Mouse (Mus musculus) cerebral cortex, adult 2 months (tissue): ENCODE results near the gene Ptgs1.

ENCODE experiments used
- WGBS: fragments of 180-500 bp; shearing (Covaris S2); methylation state at CpG from one replicate; pipeline ENCODE4 v1.1.7; 2018; 5-methylcytosine and 5-hydroxymethylcytosine counted together

Ptgs1 gene

DNA sequence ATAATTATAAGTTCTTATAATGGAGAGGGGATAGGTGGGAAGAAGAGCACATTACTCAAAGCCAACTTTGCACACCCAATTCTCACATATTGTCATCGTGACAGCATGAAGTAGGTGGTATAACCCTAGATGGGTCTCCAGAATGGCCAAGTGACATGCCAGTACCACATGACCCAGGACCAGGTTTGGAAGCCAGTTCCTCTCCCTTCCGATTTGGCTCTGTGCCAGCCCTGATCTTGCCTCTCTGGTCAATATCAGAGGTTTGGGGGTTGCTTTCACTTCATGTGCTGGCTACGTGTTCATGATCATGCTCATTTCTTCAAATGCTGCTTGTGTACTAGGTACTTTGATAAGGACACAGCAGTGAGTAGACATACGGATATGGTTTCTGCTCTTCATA, 22.3 kb downstream of the Ptgs1 start:
- 95% methylated on average over 4 of the region's 4 CpGs for WGBS

- WGBS: 72% methylated on average over 2 of the region's 2 CpGs
Measured at GRCm38 (mm10) chr2:36254445-36254844, 24.2 kb downstream of the Ptgs1 start.

DNA sequence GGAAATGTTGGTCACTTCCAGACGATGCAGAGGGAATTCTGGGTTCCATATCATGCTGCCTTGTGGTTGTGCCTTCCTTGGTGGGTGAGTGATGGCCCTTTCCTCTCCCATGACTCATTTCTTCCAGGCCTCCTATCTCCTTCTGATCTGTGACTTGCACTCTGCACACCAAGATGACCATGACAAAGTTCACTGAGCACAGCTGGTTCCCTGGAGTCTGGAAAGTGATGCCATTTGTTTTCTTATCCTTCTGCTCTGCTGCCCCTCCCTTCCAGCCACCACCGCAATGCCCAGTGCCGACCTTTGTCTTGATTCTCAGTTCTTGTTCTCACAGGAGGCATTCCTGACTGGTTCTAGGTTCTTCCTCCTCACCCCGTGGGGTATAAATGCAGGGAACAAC, 29.2 kb downstream of the Ptgs1 start:
- WGBS: 73% methylated on average over 4 of the region's 4 CpGs

GRCm38 (mm10) chr2:36259798-36260540, 29.7 kb downstream of the Ptgs1 start:
- WGBS: 87% methylated on average over 6 of the region's 6 CpGs

GRCm38 (mm10) chr2:36262025-36262424, 31.8 kb downstream of the Ptgs1 start:
- WGBS: 69% methylated on average over 4 of the region's 4 CpGs

- 54% methylated on average over 3 of the region's 3 CpGs for WGBS
Measured at GRCm38 (mm10) chr2:36269458-36269857, 39.2 kb downstream of the Ptgs1 start.

DNA sequence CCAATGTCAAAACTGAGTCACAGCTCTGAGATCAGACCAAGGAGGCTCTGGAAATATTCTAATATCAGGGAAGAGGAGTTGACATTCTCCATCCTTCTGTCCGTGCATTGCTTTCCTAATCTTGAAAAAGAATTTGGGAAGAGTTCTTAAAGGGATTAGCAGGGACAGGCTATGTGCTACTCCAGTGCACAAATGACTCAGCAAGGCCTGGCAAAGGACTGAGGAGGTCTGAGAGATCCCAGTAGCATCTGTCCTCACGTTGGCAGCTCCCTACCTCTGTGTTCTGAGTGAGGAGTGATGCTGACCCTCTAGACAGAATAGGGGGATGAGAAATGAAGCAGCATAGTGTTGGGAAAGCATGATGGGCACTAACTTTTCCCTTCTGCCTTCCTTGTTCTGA, 40.0 kb downstream of the Ptgs1 start:
- WGBS: 58% methylated on average over 2 of the region's 2 CpGs

DNA sequence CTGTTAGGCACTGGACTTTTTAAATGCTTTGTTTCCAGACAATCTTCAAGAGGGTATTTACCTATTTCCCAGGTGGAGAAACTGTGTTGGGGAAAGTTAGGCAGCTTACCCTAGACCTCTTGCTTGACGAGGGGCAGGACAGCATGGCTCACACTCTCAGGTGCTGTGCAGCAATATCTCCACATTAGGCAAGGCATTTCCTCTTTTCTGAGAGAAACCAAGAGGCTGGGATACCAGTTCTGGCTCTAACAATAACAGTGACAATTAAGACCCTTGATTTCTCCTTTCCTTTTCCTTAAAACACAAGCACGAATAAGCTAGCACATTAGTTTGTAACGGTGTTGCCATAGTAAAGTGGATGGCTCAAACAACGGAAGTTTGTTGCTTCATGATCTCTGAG, 40.9 kb downstream of the Ptgs1 start:
- 77% methylated on average over 4 of the region's 4 CpGs for WGBS

DNA sequence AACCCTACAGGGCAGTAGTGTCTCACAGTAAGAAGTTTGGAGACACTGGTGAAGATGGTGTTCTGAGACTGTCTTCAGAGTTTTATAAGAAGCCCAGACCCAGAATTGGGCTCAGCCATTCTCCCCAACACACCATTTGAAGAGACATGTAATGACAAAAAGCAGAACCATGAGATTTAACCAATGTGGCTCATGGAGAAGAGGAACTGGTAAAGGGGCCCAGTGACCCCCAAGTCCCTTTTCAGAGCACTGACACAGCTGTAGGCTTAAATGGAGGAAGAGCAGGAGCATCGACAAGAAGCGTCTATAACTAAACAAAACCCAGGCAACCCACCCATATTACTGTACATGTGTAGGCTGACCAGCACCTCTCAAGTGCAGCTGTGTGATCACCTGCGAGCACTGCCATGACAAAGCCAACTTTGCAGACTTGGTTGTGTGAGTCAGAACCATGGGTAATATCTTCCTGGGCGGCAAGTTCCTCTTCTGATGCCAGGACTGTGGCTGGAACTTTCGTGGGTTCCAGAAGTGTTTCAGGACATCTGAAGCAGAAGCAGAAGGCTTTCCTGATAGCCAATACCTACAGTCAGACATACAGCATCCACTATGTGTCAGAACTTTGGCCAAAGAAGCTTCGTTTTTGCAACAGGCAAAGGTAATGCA, 42.2 kb downstream of the Ptgs1 start:
- 81% methylated on average over 6 of the region's 6 CpGs for WGBS

- WGBS: 29% methylated on average over 4 of the region's 4 CpGs
Measured at GRCm38 (mm10) chr2:36276454-36276853, 46.2 kb downstream of the Ptgs1 start.

DNA sequence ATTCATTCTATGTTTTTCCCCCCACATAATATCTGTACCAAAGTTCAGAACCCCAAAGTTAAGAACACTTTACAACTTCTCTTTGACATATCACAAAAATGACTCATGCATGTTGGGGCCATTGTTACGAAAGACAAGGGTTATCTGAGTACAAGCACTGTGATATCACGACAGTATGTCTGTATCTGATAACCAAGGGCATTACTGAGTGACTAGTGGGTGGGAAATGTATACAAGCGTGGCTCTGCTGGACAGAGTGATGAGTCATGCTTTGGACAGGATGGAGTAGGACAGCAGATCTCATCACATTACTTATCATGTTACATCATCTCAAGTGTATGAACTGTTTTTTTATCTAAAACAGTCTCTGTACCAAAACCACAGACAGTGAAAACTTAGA, 48.5 kb downstream of the Ptgs1 start:
- 66% methylated on average over 3 of the region's 3 CpGs for WGBS

DNA sequence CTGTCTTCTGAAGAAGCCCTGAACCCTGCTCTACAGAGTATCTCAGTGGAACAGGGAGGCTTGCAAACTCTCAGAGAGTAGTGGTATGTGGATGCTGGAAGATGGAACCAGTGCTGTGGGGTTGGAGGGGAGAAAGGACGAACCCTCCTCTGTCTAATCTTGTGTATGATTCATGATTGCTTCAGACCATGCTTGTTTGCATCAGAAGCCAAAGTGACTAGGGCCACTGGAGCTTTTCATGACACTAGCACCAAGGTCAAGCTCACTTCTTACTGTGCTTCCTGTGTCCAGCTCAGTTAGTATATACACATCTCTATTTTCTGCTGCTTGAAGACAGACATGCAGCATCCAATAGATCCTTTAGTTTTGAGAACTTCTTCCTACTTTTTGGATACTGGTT, 50.9 kb downstream of the Ptgs1 start:
- 83% methylated on average over 1 of the region's 1 CpGs for WGBS

DNA sequence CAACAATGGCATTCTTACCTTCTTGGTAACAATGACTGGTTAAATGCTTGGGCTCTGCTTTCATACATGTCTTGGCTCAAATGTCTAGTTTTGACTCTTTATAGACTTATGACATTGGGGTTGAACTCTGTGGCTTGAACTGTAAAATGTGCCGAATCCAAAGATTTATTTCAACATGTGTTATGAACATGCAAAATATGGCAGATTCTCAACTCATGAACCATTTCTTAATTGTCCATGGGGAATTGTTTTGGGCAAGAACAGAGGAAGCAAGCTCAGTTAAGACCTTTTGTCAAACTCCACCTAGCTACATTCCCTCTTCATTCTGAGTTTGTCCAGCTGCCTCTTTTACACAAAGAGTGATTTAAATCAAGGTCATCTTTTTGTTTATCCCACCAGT, 52.1 kb downstream of the Ptgs1 start:
- WGBS: 93% methylated on average over 1 of the region's 1 CpGs
